Mouse (Mus musculus): ENCODE measurements at regions not wholly inside any gene's neighbourhood (a gene's known extent, or its start where the extent isn't known, plus 50 kb on each side); places are given as distances from the start of the nearest gene placed in this dataset.

GRCm38 (mm10) chr7:37004601-37005000 lies 306.7 kb downstream of the Tshz3 start:
- no peak for TF ChIP-seq MAFK (IDR thresholded peaks at IDR 0.05; ENCODE audit: insufficient read depth, low read depth, low read length)
- no peak for TF ChIP-seq ZNF384 (IDR thresholded peaks at IDR 0.05; ENCODE audit: low read depth, low read length)
- no peak for TF ChIP-seq CHD2 (IDR thresholded peaks at IDR 0.05; ENCODE audit: low read depth, low read length)
- TF ChIP-seq ZC3H11A (IDR thresholded peaks at IDR 0.05; ENCODE audit: borderline replicate concordance, low read depth, low read length), result no peak
- no peak for TF ChIP-seq HCFC1 (IDR thresholded peaks at IDR 0.05; ENCODE audit: borderline replicate concordance, insufficient read depth, low read length)
